Mouse (Mus musculus) stomach, embryonic 14.5 days (tissue): ENCODE data around the gene Ftsj1. TPM values are rescaled to one million over a fixed set of nuclear protein-coding genes. Genes with fewer than 3 reads are reported as not detected.

Experiments
- ATAC-seq: fragments of 200-750 bp; cut with Nextera tagmentation; 2 replicates; pipeline ENCODE4 v1.8.0; 2017; ENCODE audit warnings: low read depth, moderate TSS enrichment; ENCODE audit not compliant: insufficient number of reproducible peaks, insufficient read depth, low FRiP score
- H3K27ac ChIP-seq: fragments of 300-500 bp; sonication (generic); 2 replicates; pipeline ENCODE4 v1.5.1; 2014; ENCODE audit warnings: mild to moderate bottlenecking, low read length, moderate library complexity, mixed read lengths
- H3K27me3 ChIP-seq: fragments of 300-500 bp; sonication (generic); 2 replicates; pipeline ENCODE4 v1.6.1; 2014; ENCODE audit warnings: low read length, control low read depth, mixed read lengths; ENCODE audit not compliant: control insufficient read depth, insufficient read depth
- H3K36me3 ChIP-seq: fragments of 300-500 bp; sonication (generic); 2 replicates; pipeline ENCODE4 v1.6.1; 2014; ENCODE audit warnings: mild to moderate bottlenecking, control low read depth, low read length, moderate library complexity, mixed read lengths; ENCODE audit not compliant: control insufficient read depth, insufficient read depth
- H3K4me1 ChIP-seq: fragments of 300-500 bp; sonication (generic); 2 replicates; pipeline ENCODE4 v1.6.1; 2014; ENCODE audit warnings: low read length, control low read depth, mixed read lengths; ENCODE audit not compliant: control insufficient read depth, insufficient read depth
- H3K4me2 ChIP-seq: fragments of 300-500 bp; sonication (generic); replicated peaks from 2 replicates; pipeline ENCODE4 v1.6.1; 2014; ENCODE audit warnings: low read depth, low read length, control low read depth
- H3K4me3 ChIP-seq: fragments of 300-500 bp; sonication (generic); 2 replicates; pipeline ENCODE4 v1.5.1; 2014; ENCODE audit warnings: low read depth, low read length, control low read depth
- H3K9ac ChIP-seq: fragments of 300-500 bp; sonication (generic); replicated peaks from 2 replicates; pipeline ENCODE4 v1.6.1; 2014; ENCODE audit warnings: low read depth, mild to moderate bottlenecking, control low read depth, low read length, moderate library complexity, mixed read lengths
- H3K9me3 ChIP-seq: fragments of 300-500 bp; sonication (generic); 2 replicates; pipeline ENCODE4 v1.6.1; 2016; ENCODE audit warnings: low read depth, low read length, control low read depth; ENCODE audit not compliant: control insufficient read depth
- WGBS: fragments of 180-500 bp; shearing (Covaris S2); extraction: QIAGEN DNeasy Blood & Tissue Kit; methylation state at CpG from one replicate; pipeline ENCODE4 v1.1.7; 2014; 5-methylcytosine and 5-hydroxymethylcytosine counted together
- polyA plus RNA-seq: library from polyadenylated mRNA; unstranded; fragments of >200 nt; fragmentation: Nextera tagmentation; extraction: Ambion mirVana; gene quantifications from 2 replicates; pipeline ENCODE4 v1.2.1, GENCODE M21; 2014

The Ftsj1 gene
- polyA plus RNA-seq, 1 experiment from 2014 or later, result 47.9 TPM

GRCm38 (mm10) chrX:8209720-8210119, 42.5 kb downstream of the Ftsj1 start:
- Histone ChIP-seq H3K27ac (no peak overlapping the region), H3K27me3 (no peaks in the 10 kb centered on the region), H3K9ac (no peak overlapping the region), H3K4me1 (no peaks in the 10 kb centered on the region), H3K36me3 (no peaks in the 10 kb centered on the region), H3K9me3 (no peaks in the 10 kb centered on the region), H3K4me3 (no peak overlapping the region), H3K4me2 (no peak overlapping the region)
- no peak for ATAC-seq
- 80% methylated on average over 2 of the region's 2 CpGs for WGBS

- no peak for ATAC-seq
- Histone ChIP-seq H3K9ac (no peak overlapping the region), H3K36me3 (no peaks in the 10 kb centered on the region), H3K9me3 (no peaks in the 10 kb centered on the region), H3K27me3 (no peaks in the 10 kb centered on the region), H3K27ac (no peak overlapping the region), H3K4me1 (no peaks in the 10 kb centered on the region), H3K4me3 (no peak overlapping the region), H3K4me2 (peak overlapping the region; percentile 46)
- 35% methylated on average over 4 of the region's 4 CpGs for WGBS
Observed at GRCm38 (mm10) chrX:8207224-8207623, 45.0 kb downstream of the Ftsj1 start.

- Histone ChIP-seq H3K27ac (no peak overlapping the region), H3K4me3 (peak overlapping the region; percentile 42), H3K36me3 (no peaks in the 10 kb centered on the region), H3K4me2 (peak overlapping the region; percentile 46), H3K9ac (no peak overlapping the region), H3K27me3 (no peaks in the 10 kb centered on the region), H3K4me1 (no peaks in the 10 kb centered on the region), H3K9me3 (no peaks in the 10 kb centered on the region)
- ATAC-seq, result no peak
- 23% methylated on average over 11 of the region's 11 CpGs for WGBS
Observed at GRCm38 (mm10) chrX:8206694-8207197, 45.5 kb downstream of the Ftsj1 start.

GRCm38 (mm10) chrX:8206015-8206693, 46.1 kb downstream of the Ftsj1 start, which contains the start of gene Porcn:
Porcn (minus strand) TSS chrX:8206525.
- no peaks in the 10 kb centered on the region for H3K36me3 ChIP-seq
- peak within 1 kb of the TSS; percentile 42 for H3K4me3 ChIP-seq
- H3K27ac ChIP-seq, result no peak within 1 kb of the TSS
- no peaks in the 10 kb centered on the region for H3K9me3 ChIP-seq
- WGBS, result 10% methylated on average over 34 of the region's 46 CpGs
- H3K9ac ChIP-seq, result peak within 1 kb of the TSS; percentile 42; the same call in 1 of the 2 replicates
- no peaks in the 10 kb centered on the region for H3K27me3 ChIP-seq
- H3K4me1 ChIP-seq, result no peaks in the 10 kb centered on the region
- H3K4me2 ChIP-seq, result peak within 1 kb of the TSS; percentile 46
- ATAC-seq, result peak; percentile 93

- Histone ChIP-seq H3K36me3 (no peaks in the 10 kb centered on the region), H3K4me2 (peak overlapping the region; percentile 46), H3K27me3 (no peaks in the 10 kb centered on the region), H3K9me3 (no peaks in the 10 kb centered on the region), H3K4me3 (peak overlapping the region; percentile 42), H3K9ac (peak overlapping the region; percentile 42; the same call in 1 of the 2 replicates), H3K27ac (no peak overlapping the region), H3K4me1 (no peaks in the 10 kb centered on the region)
- 41% methylated on average over 7 of the region's 7 CpGs for WGBS
- no peak for ATAC-seq
Observed at GRCm38 (mm10) chrX:8205551-8205950, 46.7 kb downstream of the Ftsj1 start.

- 65% methylated on average over 4 of the region's 4 CpGs for WGBS
- Histone ChIP-seq H3K9me3 (no peaks in the 10 kb centered on the region), H3K4me3 (no peak overlapping the region), H3K9ac (no peak overlapping the region), H3K27ac (no peak overlapping the region), H3K4me1 (no peaks in the 10 kb centered on the region), H3K4me2 (no peak overlapping the region), H3K27me3 (no peaks in the 10 kb centered on the region), H3K36me3 (no peaks in the 10 kb centered on the region)
- no peak for ATAC-seq
Observed at GRCm38 (mm10) chrX:8205088-8205487, 47.1 kb downstream of the Ftsj1 start.

GRCm38 (mm10) chrX:8204076-8204475, 48.1 kb downstream of the Ftsj1 start:
- Histone ChIP-seq H3K9me3 (no peaks in the 10 kb centered on the region), H3K4me3 (no peak overlapping the region), H3K4me2 (no peak overlapping the region), H3K9ac (no peak overlapping the region), H3K27me3 (no peaks in the 10 kb centered on the region), H3K4me1 (no peaks in the 10 kb centered on the region), H3K36me3 (no peaks in the 10 kb centered on the region), H3K27ac (no peak overlapping the region)
- no peak for ATAC-seq
- 84% methylated on average over 10 of the region's 10 CpGs for WGBS

GRCm38 (mm10) chrX:8203105-8203504, 49.1 kb downstream of the Ftsj1 start:
- Histone ChIP-seq H3K36me3 (no peaks in the 10 kb centered on the region), H3K27me3 (no peaks in the 10 kb centered on the region), H3K27ac (no peak overlapping the region), H3K9ac (no peak overlapping the region), H3K4me1 (no peaks in the 10 kb centered on the region), H3K4me2 (no peak overlapping the region), H3K4me3 (no peak overlapping the region), H3K9me3 (no peaks in the 10 kb centered on the region)
- ATAC-seq, result no peak
- 89% methylated on average over 14 of the region's 14 CpGs for WGBS

- peak within 1 kb of the TSS; percentile 43 for H3K4me3 ChIP-seq
- 25% methylated on average over 10 of the region's 10 CpGs for WGBS
- no peaks in the 10 kb centered on the region for H3K27me3 ChIP-seq
- H3K4me2 ChIP-seq, result peak within 1 kb of the TSS; percentile 51
- no peak for ATAC-seq
- H3K9ac ChIP-seq, result peak within 1 kb of the TSS; percentile 36
- no peaks in the 10 kb centered on the region for H3K4me1 ChIP-seq
- H3K27ac ChIP-seq, result no peak within 1 kb of the TSS
- no peaks in the 10 kb centered on the region for H3K36me3 ChIP-seq
- H3K9me3 ChIP-seq, result no peaks in the 10 kb centered on the region
Observed at GRCm38 (mm10) chrX:8193419-8193723, 58.8 kb downstream of the Ftsj1 start, which contains the start of gene Ebp. Ebp (minus strand) TSS chrX:8193512.
